Mouse (Mus musculus) MEL (cell line): ENCODE results near the gene Mmp21.

Experiments
- CHD2 ChIP-seq: IDR thresholded peaks from 2 replicates; pipeline ENCODE4 v1.6.1; 2011; ENCODE audit warnings: low read length, improper control_type of control experiment
- CTCF ChIP-seq, 3 experiments: IDR thresholded peaks in 2 of 3; conservative IDR thresholded peaks in 1 of 3; 2 replicates each; pipeline ENCODE4 v1.5.1; 2011 to 2012; ENCODE audit warnings: low read length in 3 of 3, low read depth in 2 of 3, mild to moderate bottlenecking in 2 of 3, improper control_type of control experiment in 1 of 3, inconsistent platforms in 1 of 3, mixed read lengths in 1 of 3, moderate library complexity in 1 of 3; ENCODE audit not compliant: control insufficient read depth in 1 of 3, insufficient read depth in 1 of 3, poor library complexity in 1 of 3, severe bottlenecking in 1 of 3
- ELF1 ChIP-seq: IDR thresholded peaks from 2 replicates; pipeline ENCODE4 v1.6.1; 2014; ENCODE audit warnings: low read depth, mild to moderate bottlenecking, inconsistent platforms, low read length, improper control_type of control experiment, moderate library complexity
- KAT2A ChIP-seq: conservative IDR thresholded peaks from 2 replicates; pipeline ENCODE4 v1.6.1; 2012; ENCODE audit warnings: low read depth, low read length, improper control_type of control experiment, inconsistent platforms
- MAX ChIP-seq: IDR thresholded peaks from 2 replicates; pipeline ENCODE4 v1.6.1; 2011; ENCODE audit warnings: low read length, improper control_type of control experiment
- POLR2A ChIP-seq, 2 experiments: IDR thresholded peaks; 2 replicates each; pipeline ENCODE4 v1.6.1; 2011 to 2012; ENCODE audit warnings: low read length in 2 of 2, mild to moderate bottlenecking in 2 of 2, control low read depth in 1 of 2, improper control_type of control experiment in 1 of 2, low read depth in 1 of 2, moderate library complexity in 1 of 2; ENCODE audit not compliant: control insufficient read depth in 1 of 2, insufficient read depth in 1 of 2, poor library complexity in 1 of 2
- SMC3 ChIP-seq: IDR thresholded peaks from 2 replicates; pipeline ENCODE4 v1.6.1; 2011; ENCODE audit warnings: low read depth, low read length, improper control_type of control experiment
- UBTF ChIP-seq: IDR thresholded peaks from 2 replicates; pipeline ENCODE4 v1.6.1; 2012; ENCODE audit warnings: low read depth, mild to moderate bottlenecking, inconsistent platforms, low read length, improper control_type of control experiment, moderate library complexity, borderline replicate concordance; ENCODE audit not compliant: insufficient read depth
- USF2 ChIP-seq, 2 experiments: IDR thresholded peaks; 2 replicates each; pipeline ENCODE4 v1.6.1; 2011 to 2012; ENCODE audit warnings: improper control_type of control experiment in 2 of 2, low read length in 2 of 2, borderline replicate concordance in 1 of 2, inconsistent platforms in 1 of 2, low read depth in 1 of 2, mild to moderate bottlenecking in 1 of 2; ENCODE audit not compliant: insufficient read depth in 1 of 2

DNA sequence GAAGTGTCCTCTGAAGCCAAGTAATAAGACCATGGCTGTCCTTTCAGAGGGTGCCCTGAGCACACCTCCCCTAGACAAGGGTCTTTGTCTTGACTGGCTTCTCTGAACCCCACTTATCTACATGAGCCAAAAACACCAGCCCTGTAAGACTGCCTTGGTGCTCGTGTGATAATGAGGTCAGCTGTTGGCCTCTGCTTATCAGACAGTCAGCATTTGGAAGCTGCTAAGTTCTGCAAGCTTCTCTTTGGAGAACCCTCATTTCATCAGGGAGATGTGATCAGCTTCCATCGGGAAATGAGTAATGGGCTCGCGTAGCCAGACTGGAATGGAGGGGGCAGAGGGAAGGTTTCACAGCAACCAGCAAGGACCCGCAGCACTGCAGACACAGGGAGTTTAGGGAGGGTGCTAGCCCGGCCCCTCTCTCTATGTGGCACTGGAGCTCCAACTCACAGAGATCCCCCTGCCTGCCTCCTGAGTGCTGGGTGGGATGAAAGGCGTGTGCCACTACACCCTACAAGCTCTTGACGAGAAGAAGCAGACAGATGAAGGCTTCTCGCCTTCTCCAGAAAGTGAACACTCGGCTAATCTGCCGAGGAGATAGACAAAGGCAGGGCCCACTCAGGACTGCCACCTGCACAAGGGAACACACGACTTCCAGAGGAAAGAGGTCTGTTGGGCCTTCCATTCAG lies 18.3 kb upstream of the Mmp21 start:
- TF ChIP-seq SMC3 (no peak), CTCF (IDR thresholded peaks at IDR 0.05 in 2 of 3, conservative IDR thresholded peaks at IDR 0.05 in 1 of 3; ENCODE audit: control insufficient read depth in 1 of 3, insufficient read depth in 1 of 3, low read depth in 2 of 3, low read length in 3 of 3, poor library complexity in 1 of 3, severe bottlenecking in 1 of 3) (no peak), POLR2A (IDR thresholded peaks at IDR 0.05; ENCODE audit: control insufficient read depth in 1 of 2, insufficient read depth in 1 of 2, low read depth in 1 of 2, low read length in 2 of 2, poor library complexity in 1 of 2) (no peak), USF2 (IDR thresholded peaks at IDR 0.05; ENCODE audit: borderline replicate concordance in 1 of 2, insufficient read depth in 1 of 2, low read depth in 1 of 2, low read length in 2 of 2) (no peak), CHD2 (peak; percentile 43; the same call in 1 of the 2 replicates), MAX (peak; percentile 43; the same call in 1 of the 2 replicates), ELF1 (0 out of 2 replicates have a peak, but pooled peaks have one; percentile 17), UBTF (no peak), KAT2A (no peak)
